In the genomic region with DNA sequence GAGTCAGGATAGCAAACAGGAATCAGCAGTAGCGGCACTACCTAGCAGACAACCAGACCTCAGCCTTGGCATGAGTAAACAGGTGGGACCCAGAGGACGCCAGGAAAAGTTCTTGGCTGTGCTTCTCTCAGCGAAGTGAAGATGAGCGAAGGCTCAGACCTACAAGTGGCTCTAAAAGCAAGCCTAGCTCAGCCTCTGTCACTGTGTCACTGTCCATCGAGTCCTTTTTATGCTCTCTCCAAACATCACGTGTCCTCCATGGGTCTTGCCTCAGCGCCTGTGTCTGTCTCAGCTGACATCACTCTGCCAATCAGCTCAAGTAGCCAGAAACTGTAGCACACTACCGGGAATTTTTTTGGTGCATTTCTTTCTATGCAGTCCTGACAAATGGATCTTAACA, we compare ENCODE assay signal across 31 mouse cellular contexts.
"Had no signal": no experiment of that assay in that cellular context is flagged by ENCODE, and none has a peak within 500 bp of the region (broad histone marks: within the 10 kb centered on the region; RNA-seq: fewer than 3 reads in every experiment).

No protein-coding gene starts in this region.

- H3K4me2 ChIP-seq: limb, embryonic 12.5 days; limb, embryonic 13.5 days; limb, embryonic 15.5 days; liver, embryonic 11.5 days; liver, embryonic 13.5 days; liver, embryonic 15.5 days; lung, embryonic 14.5 days; lung, embryonic 15.5 days; midbrain, embryonic 11.5 days; midbrain, embryonic 12.5 days; midbrain, embryonic 13.5 days; midbrain, embryonic 15.5 days; neural tube, embryonic 12.5 days; neural tube, embryonic 13.5 days had no signal

- DNase-seq: left cerebral cortex, postnatal 4 days; liver, embryonic 13.5 days; lung, adult 18-20 months; lung, adult 2 months; lung, embryonic 14.5 days; lung, postnatal 10 days; lung, postnatal 14 days; lung, postnatal 36 days; lung, postnatal 4 days; midbrain, embryonic 14.5 days had no signal

- ATAC-seq: lung, postnatal 0 days; midbrain, embryonic 13.5 days; midbrain, embryonic 15.5 days; midbrain, embryonic 16.5 days had no signal

- H3K9me3 ChIP-seq: limb, embryonic 10.5 days; limb, embryonic 12.5 days; limb, embryonic 13.5 days; limb, embryonic 15.5 days; liver, embryonic 13.5 days; liver, embryonic 15.5 days; lung, embryonic 15.5 days; midbrain, embryonic 10.5 days; midbrain, embryonic 12.5 days; midbrain, embryonic 13.5 days; midbrain, embryonic 15.5 days; neural tube, embryonic 12.5 days; neural tube, embryonic 13.5 days had no signal

- H3K4me1 ChIP-seq: limb, embryonic 10.5 days; limb, embryonic 12.5 days; limb, embryonic 13.5 days; liver, embryonic 13.5 days; liver, embryonic 15.5 days; megakaryocyte, embryonic 14.5 days; midbrain, embryonic 12.5 days; midbrain, embryonic 13.5 days; midbrain, embryonic 15.5 days; neural tube, embryonic 12.5 days; neural tube, embryonic 13.5 days had no signal

- H3K27ac ChIP-seq: left cerebral cortex, adult 2 months; limb, embryonic 10.5 days; limb, embryonic 12.5 days; limb, embryonic 13.5 days; limb, embryonic 15.5 days; liver, embryonic 13.5 days; liver, embryonic 14.5 days; liver, embryonic 15.5 days; lung, embryonic 15.5 days; macrophage; midbrain, embryonic 10.5 days; midbrain, embryonic 12.5 days; midbrain, embryonic 13.5 days; midbrain, embryonic 15.5 days; neural tube, embryonic 12.5 days; neural tube, embryonic 13.5 days had no signal

- H3K9ac ChIP-seq: limb, embryonic 12.5 days; limb, embryonic 13.5 days; limb, embryonic 15.5 days; liver, embryonic 13.5 days; liver, embryonic 14.5 days; liver, embryonic 15.5 days; lung, embryonic 14.5 days; lung, embryonic 15.5 days; midbrain, embryonic 12.5 days; midbrain, embryonic 13.5 days; midbrain, embryonic 15.5 days; neural tube, embryonic 12.5 days; neural tube, embryonic 13.5 days had no signal

- H3K27me3 ChIP-seq: limb, embryonic 12.5 days; limb, embryonic 13.5 days; limb, embryonic 15.5 days; liver, embryonic 13.5 days; liver, embryonic 15.5 days; lung, embryonic 15.5 days; midbrain, embryonic 12.5 days; midbrain, embryonic 13.5 days; midbrain, embryonic 15.5 days; neural tube, embryonic 12.5 days; neural tube, embryonic 13.5 days had no signal

- H3K36me3 ChIP-seq: limb, embryonic 10.5 days; limb, embryonic 12.5 days; limb, embryonic 13.5 days; limb, embryonic 15.5 days; liver, embryonic 13.5 days; liver, embryonic 15.5 days; lung, embryonic 15.5 days; midbrain, embryonic 10.5 days; midbrain, embryonic 12.5 days; midbrain, embryonic 13.5 days; midbrain, embryonic 15.5 days; neural tube, embryonic 12.5 days; neural tube, embryonic 13.5 days had no signal

- H3K4me3 ChIP-seq: left cerebral cortex, adult 2 months; limb, embryonic 10.5 days; limb, embryonic 12.5 days; limb, embryonic 13.5 days; limb, embryonic 15.5 days; liver, embryonic 13.5 days; liver, embryonic 15.5 days; lung, embryonic 15.5 days; megakaryocyte, embryonic 14.5 days; midbrain, embryonic 10.5 days; midbrain, embryonic 12.5 days; midbrain, embryonic 13.5 days; midbrain, embryonic 15.5 days; myocyte; neural tube, embryonic 12.5 days; neural tube, embryonic 13.5 days had no signal
